Mouse (Mus musculus) activated CD4-positive, CD25-positive, alpha-beta regulatory T cell, adult 4 months (primary cell): ENCODE data around the gene Vmn2r124. TPM values are rescaled to one million over a fixed set of nuclear protein-coding genes. Genes with fewer than 3 reads are reported as not detected.
"Not testable (repeated sequence)": the region's sequence is repeated elsewhere in the genome, so short reads cannot be mapped to it uniquely, and the experiment has no call there.

ENCODE experiments used
- ATAC-seq: one replicate; pipeline ENCODE4 v1.8.0; 2017
- polyA plus RNA-seq, 2 experiments: library from polyadenylated mRNA; unstranded; fragments of 100-300 nt; shearing (Covaris generic); gene quantifications; one replicate each; pipeline ENCODE4 v1.2.1; 2017

Vmn2r124 gene
- under 1 TPM in 1 of 2 experiments, not detected in 1; 0.12 TPM for polyA plus RNA-seq

DNA sequence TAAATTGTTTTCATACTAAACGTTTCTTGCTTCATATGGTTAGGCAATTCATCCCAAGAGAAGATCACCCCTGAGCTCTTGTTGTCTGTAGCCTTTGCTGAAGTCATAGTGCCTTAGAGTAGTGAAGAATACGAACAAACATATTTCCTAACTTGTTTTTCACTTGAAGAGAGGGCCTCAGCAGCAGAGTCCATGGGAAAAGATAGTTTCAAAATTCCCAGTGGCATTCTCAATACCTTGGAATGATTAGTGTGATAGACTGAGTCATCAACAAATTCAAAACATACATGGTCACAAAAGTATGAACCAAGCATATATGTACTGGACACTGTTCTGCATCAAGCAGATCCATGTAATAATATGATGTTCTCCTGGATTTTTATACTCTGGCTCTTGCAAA lies at the start of gene Vmn2r124:
Vmn2r124 (plus strand) TSS at position 301 of the 400 bp plus-strand sequence.
- no peak for ATAC-seq

DNA sequence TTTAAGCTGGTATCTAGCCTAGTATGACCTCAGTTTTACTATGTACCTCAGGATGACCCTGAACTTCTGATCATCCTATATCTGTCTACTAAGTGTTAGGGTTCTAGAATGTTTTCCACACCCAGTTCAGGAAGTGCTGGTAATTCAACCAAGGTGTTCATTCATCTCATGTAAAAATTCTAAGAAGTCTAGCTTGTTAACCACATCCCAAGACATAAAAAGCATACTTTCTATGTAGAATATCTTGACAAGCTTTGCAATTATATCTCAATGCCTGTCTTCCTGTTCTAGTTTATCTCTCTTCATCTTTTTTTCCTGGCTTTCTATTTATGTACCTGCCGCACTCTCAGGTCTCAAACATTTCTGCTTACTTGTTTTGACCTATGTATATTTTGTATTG lies 44.5 kb upstream of the Vmn2r124 start:
- ATAC-seq, result peak; percentile 70

DNA sequence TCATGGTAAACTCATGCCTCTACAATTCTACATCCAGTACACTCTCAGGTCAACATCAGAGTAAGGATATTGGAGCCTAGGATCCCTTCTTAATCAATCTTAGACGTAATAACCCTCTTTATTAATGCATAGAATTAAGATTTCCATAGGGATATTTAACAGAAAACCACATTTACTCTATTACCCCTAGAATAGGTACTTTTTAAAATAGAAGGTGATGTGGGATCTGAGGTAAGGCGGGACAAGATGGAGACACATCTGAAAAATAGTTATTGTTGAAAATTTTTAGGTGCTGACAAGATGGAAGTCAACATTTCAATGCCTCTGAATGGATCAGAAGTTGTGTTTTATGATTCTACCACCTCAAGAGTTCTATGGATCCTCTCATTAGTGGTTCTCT lies 27.8 kb upstream of the Vmn2r124 start, which contains the start of gene Fpr-rs4:
Fpr-rs4 (plus strand) TSS at position 301 of the 400 bp plus-strand sequence.
- no peak for ATAC-seq

DNA sequence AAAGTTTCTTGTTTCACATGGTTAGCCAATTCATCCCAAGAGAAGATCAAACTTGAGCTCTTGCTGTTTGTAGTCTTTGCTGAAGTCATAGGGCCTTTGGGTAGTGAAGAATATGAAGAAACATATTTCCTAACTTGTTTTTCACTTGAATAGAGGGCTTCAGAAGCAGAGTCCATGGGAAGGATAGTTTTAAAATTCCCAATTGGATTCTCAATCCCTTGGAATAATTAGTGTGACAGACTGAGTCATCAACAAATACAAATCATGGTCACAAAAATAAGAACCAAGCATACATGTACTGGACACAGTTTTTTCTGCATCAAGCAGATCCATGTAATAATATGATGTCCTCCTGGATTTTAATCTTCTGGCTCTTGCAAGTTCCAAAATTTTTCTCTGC lies 35.5 kb downstream of the Vmn2r124 start, which contains the start of gene Vmn2r91:
Vmn2r91 (plus strand) TSS at position 301 of the 400 bp plus-strand sequence.
- not testable (repeated sequence) for ATAC-seq

DNA sequence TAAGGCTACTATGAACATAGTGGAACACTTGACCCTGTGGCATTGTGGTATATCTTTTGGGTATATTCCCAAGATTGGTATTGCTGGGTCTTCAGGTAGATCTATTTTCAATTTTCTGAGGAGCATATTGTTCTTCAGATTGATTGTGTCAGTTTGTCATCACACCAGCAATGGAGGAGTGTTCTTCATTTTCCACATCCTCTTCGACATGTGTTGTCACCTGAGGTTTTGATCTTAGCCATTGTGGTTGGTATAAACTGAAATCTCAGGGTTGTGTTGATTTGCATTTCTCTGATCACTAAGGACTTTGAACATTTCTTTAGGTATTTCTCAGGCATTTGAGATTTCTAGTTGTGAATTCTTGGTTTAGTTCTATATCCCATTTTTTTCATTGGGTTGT lies 46.4 kb downstream of the Vmn2r124 start:
- not testable (repeated sequence) for ATAC-seq

DNA sequence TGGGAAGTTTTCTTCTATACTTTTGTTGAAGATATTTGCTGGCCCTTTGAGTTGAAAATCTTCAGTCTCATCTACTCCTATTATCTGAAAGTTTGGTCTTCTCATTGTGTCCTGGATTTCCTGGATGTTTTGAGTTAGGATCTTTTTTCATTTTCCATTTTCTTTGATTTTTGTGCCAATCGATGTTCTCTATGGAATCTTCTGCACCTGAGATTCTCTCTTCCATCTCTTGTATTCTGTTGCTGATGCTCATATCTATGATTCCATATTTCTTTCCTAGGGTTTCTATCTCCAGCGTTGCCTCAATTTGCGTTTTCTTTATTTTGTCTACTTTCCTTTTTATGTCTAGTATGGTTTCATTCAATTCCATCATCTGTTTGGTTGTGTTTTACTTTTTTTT lies 53.0 kb downstream of the Vmn2r124 start:
- not testable (repeated sequence) for ATAC-seq

Other genes starting within 250 kb of the Vmn2r124 start
- 1 to 10 TPM; 5.1 to 6.2 TPM for gene Spaca6, start 222.3 kb upstream of the Vmn2r124 start, polyA plus RNA-seq
- not detected for gene Has1, start 194.2 kb upstream of the Vmn2r124 start, polyA plus RNA-seq
- under 1 TPM in 1 of 2 experiments, not detected in 1; 0.33 TPM for gene Fpr1, start 165.5 kb upstream of the Vmn2r124 start, polyA plus RNA-seq
- under 1 TPM in 1 of 2 experiments, not detected in 1; 0.69 TPM for gene Fpr2, start 161.6 kb upstream of the Vmn2r124 start, polyA plus RNA-seq
- under 1 TPM in 1 of 2 experiments, not detected in 1; 0.54 TPM for gene Fpr3, start 161.6 kb upstream of the Vmn2r124 start, polyA plus RNA-seq
- gene Fpr-rs4, start 27.7 kb upstream of the Vmn2r124 start, polyA plus RNA-seq, result not detected
- gene Vmn2r91, start 35.6 kb downstream of the Vmn2r124 start, polyA plus RNA-seq, result not detected
- under 1 TPM in 1 of 2 experiments, not detected in 1; 0.05 TPM for gene Vmn2r92, start 102.5 kb downstream of the Vmn2r124 start, polyA plus RNA-seq
- gene Vmn2r94, start 228.3 kb downstream of the Vmn2r124 start, polyA plus RNA-seq, result not detected
- gene Vmn2r93, start 248.7 kb downstream of the Vmn2r124 start, polyA plus RNA-seq, result under 1 TPM in 1 of 2 experiments, not detected in 1; 0.05 TPM